Mouse (Mus musculus): ENCODE measurements around the gene Cenpt.

The Cenpt gene

DNA sequence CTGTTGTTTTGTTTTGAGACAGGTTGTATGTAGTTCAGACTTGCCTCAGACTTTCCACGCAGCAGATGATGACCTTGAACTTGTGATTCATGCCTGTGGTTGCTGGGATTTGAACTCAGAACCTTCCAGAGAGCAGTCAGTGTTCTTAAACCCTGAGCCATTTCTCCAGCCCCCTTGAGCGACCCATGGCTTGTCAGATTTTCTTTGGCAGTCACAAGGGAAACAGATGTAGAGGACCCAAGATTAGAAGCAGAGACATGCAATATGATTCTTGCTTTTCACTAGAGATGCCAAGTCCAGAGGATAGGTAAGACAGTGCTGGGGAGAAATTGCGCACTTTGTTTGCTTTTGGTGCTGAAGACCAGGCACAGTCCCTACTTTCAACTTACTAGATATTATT, at the start of gene Cenpt:
Gene Cenpt, minus strand, starts transcription at position 101 of the 400 bp plus-strand sequence.
- no peak for DNase-seq (ENCODE audit: low spot score)

DNA sequence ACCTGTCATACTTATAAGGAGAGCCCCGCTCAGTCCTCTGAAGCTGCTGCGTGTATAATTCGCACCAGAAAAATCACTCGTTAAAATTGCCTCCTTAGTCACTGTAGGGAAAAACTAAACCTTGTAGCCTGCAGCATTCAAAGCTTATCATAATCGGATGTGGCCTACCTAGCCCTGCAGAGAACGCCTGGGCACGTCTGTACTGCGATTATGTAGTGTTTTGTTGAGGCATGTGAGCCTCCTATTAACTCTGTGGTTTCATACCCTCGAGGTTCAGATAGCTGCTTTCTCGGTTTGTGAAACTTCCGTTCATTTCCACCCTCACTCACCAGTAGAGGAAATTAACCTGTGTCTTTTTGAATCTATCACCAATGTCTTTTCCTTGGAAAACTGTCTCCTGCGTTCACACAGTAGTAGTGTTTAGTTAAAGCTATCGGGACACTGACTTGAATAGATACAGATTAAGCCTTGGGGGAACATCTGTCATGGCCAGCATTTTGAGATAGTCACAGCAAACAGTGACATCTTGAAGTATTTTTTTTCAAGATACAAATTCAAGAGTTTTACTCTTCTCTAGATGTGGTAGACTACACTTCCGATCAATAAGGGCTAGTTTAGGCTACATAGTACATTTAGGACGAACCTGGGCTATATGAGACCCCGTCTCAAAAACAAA, 48.0 kb upstream of the Cenpt start:
- no peak for DNase-seq (ENCODE audit: low spot score)

DNA sequence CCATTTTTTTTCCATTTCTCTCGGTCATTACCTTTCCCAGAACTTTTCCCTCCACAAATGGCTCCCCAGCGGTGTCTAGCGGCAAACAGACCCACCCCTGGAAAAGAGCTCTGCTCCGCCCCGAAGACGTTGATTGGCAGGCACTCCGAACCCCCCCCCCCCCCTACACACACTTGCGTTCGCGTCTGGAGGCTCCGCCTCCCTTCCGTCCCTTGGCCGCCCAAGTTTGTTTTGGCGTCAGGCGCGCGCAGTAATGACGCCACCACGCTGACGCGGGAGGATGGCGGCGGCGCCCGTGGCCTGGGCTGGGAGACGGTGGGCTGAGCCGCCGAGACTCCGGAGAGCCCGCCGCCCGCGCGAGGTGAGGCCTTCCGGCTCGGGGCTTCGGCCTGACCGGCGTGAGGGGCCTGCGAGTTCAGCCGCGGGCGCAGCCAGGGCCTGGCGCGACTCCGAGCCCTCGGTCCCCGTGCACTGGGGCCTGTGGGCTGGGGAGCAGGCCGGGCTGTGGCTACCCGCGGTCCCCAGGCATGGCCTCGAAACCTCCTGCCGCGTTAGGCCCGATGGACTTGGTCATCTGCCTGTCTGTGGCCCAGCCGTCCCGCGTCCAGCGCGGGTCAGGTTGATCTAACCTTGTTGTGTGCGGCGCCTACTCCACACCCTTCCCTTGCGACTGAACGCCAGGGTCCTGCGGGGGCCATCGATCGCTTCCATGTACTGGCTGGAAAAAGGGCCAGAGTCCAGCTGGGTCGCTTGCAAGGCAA, 47.3 kb upstream of the Cenpt start, which contains the start of gene Pskh1:
Gene Pskh1, plus strand, starts transcription at position 262 of the 761 bp plus-strand sequence.
- DNase-seq (ENCODE audit: low spot score) = peak; percentile 95

DNA sequence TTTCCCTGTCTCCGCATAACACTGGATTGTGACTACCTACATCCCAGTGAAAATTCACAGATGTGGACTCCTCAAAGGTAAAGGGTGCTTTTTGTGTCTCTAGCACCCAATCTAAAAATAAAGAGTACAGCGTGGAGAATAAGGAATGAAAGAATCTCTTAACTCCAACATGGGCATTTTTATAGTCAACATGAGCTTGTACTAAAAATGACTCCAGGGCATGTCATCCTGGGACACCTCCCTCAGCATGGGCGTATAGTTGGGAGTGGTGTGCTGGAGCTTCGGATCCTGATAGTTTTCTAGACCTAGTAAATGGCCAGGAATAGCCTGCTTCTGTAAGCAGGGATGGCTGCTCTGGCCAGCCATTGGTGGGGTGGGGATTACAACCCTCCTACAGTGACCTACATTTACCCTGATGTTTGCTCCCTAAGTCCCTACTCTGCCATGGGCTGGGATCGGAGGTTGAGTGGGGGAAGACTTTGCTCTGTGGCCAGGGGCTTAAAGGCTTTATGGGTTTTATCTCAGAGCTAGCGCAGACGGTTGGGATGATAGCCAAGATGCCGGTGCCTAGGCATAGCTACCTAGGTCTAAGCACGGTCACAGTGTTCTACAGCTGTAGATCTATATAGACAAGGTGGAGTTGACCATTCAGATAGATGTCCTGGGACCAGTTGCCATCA, 44.9 kb upstream of the Cenpt start:
- DNase-seq (ENCODE audit: low spot score) = no peak

DNA sequence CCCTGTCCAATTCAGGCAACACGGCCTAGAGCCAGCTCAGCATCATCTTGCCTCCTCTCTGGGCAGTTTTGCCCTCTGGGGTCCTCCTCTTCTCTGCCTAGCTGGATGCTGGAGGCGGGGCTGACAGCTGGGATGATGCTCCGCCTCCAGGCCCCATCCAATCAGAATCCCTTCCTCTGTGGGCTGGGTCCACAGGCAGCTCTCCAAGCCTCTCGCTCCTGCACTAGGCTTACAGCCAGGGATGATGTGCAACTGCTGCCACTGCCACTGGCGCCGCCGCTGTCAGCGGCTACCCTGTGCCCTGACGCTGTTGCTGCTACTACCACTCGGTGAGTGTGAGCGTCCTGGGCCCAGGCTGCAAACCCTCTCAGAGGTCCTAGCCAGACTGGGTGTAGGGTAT, 40.3 kb upstream of the Cenpt start, which contains the start of gene Nrn1l:
Gene Nrn1l, plus strand, starts transcription at position 229 of the 400 bp plus-strand sequence.
- DNase-seq (ENCODE audit: low spot score) = peak; percentile 85

DNA sequence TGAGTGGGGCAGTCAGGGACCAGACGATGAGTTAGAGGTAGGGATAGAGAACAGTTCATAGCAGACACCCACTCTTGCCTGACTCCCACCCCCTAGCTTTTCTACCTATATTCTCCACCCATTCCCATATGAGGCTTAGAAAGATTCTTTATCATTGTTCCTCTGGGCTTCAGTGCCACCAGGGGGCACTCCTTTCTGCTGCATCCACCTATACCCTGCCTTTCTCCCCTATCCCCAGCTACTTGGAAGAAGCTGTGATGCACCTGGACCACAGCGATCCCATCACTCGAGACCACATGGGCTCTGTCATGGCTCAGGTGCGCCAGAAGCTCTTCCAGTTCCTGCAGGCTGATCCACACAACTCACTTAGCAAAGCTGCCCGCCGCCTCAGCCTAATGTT, 39.4 kb upstream of the Cenpt start:
- DNase-seq (ENCODE audit: low spot score) = no peak

DNA sequence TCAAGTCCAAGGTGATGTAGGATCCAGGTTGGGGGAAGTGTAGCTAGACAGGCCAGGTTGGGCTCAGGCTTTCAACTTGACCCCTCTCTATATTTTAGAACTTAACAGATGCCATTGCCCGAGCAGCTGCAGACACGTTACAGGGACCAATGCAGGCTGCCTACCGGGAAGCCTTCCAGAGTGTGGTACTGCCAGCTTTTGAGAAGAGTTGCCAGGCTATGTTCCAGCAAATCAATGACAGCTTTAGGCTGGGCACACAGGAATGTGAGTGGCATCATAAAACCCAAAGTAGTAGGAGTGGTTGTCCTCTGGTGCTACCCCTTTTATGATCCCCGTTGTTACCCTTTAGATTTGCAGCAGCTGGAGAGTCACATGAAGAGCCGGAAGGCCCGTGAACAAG, 37.8 kb upstream of the Cenpt start:
- DNase-seq (ENCODE audit: low spot score) = no peak

DNA sequence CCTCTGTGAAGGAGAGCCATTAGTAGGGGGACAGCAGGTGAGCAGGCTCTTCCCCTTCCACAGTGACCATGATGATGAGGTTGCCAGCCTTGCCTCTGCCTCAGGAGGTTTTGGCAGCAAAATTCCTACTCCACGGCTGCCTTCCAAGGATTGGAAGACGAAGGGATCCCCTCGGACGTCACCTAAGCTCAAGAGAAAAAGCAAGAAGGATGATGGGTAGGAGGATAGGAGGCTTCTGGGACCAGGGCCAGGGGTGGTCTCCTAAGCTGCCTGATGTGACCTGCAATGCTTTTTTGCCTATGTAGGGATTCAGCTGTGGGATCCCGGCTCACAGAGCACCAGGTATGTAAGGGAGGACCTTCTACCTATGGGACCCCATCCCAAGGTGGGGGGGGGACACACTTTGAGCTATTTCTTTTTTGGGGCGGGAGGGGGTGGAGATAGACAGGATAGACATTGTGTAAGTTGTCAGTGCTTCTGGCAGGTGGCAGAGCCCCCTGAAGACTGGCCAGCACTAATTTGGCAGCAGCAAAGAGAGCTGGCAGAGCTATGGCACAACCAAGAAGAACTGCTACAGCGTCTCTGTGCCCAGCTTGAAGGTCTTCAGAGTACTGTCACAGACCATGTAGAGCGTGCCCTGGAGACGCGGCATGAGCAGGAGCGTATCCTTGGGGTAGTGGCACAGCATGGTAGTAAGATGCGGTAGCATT, 36.8 kb upstream of the Cenpt start:
- no peak for DNase-seq (ENCODE audit: low spot score)

DNA sequence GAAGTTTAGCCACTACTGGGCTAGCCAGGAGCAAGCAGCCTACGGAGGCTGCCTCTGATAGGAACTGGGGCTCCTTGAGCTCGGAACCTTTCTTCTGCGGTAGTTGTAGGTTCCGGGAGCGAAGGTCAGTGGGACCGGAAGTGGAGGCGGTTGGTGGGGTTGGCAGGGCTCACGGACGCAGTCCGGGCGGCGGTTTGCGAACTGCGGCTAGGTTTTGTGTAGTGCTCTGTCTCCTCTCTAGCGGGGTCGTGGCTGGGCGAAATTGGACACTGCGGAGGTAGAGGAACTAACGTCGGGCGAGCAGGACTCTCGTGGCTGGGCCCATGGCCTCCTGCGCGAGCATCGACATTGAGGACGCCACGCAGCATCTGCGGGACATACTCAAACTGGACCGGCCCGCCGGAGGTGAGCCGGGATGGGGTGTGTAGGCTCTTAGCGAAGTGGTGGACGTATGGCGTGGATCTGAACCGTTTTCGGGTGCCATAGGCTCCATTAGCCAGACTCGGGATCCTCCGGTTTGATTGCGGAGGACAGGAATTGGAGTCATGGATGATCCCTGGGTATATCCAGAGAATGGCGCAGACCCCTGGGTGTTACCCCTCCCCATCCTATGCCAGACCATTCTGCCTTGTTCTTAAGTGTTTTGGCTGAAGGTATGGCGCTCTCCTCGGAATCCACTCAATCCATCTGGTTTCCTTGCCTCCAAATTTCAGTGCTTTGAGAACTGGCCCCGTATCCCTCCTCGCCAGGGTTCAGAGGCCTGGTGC, 27.9 kb upstream of the Cenpt start, which contains the start of gene Edc4:
Gene Edc4, plus strand, starts transcription at position 128 of the 767 bp plus-strand sequence.
- peak; percentile 92 for DNase-seq (ENCODE audit: low spot score)

DNA sequence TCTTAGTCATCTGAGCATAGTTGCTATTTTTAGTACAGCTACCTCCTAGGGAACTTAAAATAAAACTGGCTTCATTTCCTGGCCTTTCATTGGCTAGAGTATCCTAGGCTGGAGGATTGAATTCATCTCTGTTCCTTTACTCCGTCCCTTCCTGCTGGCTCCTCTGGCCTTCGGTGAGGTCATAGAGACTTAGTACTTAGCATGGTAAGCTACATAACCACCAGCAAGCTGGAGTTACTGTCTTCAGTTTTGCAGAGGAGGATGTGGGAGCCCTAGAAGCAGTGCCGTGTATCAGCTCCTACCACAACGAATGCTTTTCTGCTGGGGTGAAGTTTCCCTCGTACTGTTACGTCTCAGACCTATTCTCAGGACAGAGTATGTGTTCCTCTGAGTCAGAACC, 21.2 kb upstream of the Cenpt start:
- DNase-seq (ENCODE audit: low spot score) = no peak

DNA sequence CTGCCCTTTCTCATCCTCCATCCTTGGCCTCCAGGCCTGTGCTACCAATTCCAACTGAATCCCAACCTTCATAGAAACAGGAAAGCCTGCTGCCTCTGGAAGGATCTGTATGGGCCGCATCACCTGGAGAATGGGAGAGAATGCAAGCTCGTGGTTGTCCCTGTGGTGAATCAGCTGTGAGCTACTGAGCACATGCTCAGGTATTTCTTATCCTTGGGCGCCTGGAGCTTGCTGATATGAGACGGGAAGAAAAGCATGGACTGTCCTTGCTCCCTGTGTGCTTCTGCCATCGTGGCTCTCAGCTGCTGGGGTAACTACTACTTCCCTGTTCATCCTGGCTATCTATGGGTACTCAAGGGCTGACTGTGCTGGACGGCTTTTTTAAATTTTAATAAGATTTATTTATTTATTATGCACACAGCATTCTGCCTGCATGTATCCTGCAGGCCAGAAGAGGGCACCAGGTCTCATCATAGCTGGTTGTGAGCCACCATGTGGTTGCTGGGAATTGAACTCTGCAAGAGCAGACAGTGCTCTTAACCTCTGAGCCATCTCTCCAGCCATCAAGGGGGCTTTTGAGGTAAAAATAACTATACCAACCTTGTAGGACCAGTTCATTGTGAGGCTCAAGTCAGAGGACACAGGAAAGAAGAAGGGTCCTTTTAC, 13.4 kb upstream of the Cenpt start:
- DNase-seq (ENCODE audit: low spot score) = peak; percentile 7

DNA sequence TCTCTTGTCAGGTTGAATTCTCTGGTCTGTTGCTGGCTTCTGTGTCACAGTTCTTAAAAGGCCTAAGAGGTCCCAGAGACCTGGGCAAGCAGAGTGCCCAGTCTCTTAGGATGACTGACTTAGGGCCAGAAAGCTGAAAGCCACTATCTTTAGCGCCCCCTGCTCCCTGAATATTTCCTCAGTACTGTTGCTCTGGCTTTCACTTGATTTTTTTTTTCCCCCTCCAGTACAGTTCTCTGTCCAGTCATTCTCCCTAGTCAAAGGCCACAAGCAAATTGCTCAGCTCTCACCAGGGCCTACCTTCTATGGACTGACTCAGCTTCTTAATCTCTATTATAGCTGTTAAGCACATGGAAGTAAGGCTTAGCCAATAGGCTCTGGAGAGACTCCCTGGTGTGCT, 8.9 kb upstream of the Cenpt start:
- DNase-seq (ENCODE audit: low spot score) = peak; percentile 52

DNA sequence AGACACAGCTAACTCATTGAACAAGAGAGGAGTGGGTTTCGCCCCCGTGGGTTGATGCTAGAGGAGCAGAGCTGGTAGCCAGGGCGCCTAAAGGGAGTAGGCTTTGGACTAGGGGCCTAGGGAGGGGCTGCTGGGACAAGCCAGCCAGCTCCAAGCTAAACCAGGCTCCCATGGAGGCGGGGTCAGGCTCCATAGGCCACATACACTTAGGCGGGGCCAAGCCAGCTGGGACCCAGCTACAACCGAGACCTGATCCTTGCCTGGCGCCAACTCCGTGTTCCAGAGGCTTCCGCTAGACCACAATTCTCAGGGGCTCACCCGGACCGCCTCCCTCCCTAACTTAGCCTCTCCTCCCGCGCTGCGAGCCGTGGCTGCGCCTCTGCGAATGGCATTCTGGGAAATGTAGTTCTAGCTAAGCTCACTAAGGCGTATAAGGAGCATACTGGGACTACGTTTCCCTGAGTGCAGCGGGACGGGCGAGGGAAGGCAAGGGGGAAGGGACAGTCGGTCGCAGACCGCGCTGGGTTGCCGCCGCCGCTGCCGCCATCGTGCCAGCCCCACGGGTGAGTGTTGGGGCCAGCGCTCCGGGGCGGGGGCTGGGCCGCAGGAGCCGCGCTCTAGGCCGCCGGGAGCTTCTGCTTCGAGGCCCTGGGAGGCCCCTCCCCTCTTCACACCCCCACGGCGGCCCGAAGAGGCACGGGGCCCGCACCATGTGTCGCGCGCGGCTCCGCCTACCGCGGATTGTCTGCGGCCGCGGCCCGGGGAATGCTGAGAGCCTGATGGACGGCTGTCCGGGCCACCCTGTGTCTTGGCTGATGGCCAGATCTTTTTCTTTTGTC, 7.3 kb upstream of the Cenpt start, which contains the start of gene Nutf2:
Gene Nutf2, plus strand, starts transcription at position 438 of the 839 bp plus-strand sequence.
- DNase-seq (ENCODE audit: low spot score) = peak; percentile 99

DNA sequence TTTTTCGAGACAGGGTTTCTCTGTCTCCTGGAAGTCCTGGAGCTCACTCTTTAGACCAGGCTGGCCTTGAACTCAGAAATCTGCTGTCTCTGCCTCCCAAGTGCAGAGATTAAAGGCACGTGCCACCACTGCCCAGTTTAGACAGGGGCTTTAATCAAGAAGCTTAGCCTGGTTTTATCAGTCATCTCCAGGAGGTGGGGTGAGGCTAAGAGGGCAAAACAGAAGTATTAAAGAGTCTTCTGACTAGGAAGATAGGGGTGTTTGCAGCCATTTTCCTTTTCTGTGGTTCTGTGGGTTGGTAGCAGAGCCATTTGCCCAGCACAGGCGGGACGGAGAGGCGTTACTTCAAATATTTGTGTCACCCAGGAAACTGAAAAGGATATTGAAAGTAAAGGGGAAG, 6.2 kb upstream of the Cenpt start:
- DNase-seq (ENCODE audit: low spot score) = no peak

DNA sequence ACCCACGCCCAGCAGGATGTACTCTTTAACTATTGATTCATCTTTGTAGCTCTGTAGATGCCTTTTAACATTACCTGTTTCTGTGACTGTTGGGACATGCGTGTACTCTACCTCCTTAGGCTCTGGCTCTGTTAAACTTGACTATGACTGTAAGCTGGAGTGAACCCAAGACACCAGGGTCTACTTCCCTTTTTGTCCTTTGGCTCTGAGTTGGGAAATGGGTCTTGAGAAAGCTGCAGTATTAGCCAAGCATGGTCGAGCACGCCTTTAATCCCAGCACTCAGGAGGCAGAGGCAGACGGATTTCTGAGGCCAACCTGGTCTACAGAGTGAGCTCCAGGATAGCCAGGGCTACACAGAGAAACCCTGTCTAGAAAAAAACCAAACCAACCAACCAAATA, 5.4 kb upstream of the Cenpt start:
- DNase-seq (ENCODE audit: low spot score) = no peak

DNA sequence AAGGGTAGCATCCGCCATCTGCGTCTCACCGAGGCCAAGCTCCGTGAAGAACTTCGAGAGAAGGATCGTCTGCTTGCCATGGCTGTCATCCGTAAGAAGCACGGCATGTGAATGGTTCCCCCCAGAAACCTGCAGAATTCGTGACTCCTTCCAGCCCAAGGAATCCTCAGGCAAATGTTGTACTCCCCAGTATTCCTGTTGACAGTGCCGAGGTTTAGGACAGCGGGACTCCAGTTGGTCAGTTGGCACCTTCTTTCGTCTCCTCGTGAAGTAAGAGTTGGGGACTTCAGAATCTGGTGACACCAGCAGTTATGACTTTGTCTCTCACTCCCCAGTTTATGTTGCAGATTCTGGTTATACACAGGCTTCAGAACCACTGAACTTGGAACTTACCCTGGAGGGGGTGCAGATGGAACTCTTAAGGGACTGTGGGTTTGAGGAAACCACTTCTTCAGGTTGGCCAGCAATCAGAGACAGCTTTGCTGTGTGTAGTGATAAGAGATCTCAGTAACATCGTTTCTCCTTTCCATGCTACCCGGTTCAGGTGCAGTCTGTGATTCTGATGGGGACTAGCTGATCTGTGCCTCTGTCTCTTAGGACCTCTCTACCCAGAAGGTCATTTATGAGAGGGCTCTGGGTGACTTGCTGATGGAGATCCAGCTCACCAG, 3.2 kb upstream of the Cenpt start:
- DNase-seq (ENCODE audit: low spot score) = no peak

DNA sequence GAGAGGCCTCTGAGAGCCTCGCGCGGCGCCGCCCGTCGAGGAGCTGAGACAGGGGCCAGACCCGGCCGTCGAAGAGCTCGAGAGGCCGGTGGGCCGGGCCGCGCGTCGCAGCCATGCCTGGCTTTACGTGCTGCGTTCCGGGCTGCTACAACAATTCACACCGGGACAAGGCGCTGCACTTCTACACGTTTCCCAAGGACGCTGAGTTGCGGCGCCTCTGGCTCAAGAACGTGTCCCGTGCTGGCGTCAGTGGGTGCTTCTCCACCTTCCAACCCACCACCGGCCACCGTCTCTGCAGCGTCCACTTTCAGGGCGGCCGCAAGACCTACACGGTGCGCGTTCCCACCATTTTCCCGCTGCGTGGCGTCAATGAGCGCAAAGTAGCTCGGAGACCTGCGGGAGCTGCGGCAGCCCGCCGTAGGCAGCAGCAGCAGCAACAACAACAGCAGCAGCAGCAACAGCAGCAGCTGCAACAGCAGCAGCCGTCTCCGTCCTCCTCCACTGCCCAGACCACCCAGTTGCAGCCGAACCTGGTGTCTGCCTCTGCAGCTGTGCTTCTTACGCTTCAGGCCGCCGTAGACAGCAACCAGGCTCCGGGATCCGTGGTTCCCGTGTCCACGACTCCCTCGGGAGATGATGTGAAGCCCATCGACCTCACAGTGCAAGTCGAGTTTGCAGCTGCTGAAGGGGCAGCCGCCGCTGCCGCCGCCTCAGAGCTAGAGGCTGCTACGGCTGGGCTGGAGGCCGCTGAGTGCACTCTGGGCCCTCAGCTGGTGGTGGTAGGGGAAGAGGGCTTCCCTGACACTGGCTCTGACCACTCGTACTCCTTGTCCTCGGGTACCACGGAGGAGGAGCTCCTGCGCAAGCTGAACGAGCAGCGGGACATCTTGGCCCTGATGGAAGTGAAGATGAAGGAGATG, 2.4 kb upstream of the Cenpt start:
- no peak for DNase-seq (ENCODE audit: low spot score)

DNA sequence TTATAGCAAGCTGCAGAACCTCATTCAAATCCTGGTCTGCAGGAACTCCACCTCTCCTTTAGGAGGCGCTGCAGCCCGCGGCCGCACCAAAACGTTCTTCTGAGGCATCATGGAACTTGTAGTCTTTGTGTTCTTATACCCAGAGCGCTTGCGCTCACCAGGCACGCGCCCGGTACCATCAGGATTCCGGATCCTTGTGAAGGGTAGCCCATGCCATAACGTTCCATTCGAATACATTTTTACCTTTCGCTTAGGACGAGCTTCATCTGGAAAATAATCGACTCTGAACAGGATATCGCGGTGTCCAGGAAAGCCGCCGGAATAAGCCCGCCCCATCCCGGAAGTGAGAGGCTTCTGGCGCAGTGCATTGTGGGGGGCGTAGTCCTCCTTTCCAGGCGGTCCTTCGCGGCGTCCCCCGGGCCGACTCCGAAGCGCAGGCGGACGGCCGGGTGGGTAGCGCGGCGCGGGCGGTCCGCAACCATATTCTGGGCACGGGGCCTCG, 1.7 kb upstream of the Cenpt start, which contains the start of gene Thap11:
Gene Thap11, plus strand, starts transcription at position 418 of the 502 bp plus-strand sequence.
- peak; percentile 97 for DNase-seq (ENCODE audit: low spot score)
